In the genomic region with DNA sequence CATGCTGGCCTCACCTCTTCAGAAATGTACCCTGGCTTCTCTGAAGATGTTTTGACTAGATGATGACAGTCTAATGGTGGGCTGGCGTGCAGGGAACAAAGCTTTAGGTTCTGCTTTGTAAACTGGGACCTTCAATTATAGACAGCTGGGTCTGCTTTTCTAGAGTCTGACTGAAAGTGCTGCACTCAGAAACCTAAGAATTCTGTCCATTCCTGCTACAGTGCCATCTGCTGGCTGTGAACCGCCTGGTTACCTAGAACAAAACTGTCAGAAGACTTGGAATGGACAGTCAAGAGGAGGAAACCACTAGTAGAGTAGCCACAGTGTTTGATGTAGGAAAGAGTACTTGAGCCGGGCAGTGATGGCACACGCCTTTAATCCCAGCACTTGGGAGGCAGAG, we compare ENCODE assay signal across 8 mouse cellular contexts. TPM values are rescaled to one million over a fixed set of nuclear protein-coding genes. Genes with fewer than 3 reads are reported as not detected.
DNase-seq lines count a peak whose midpoint lies in the region; ATAC-seq and TF ChIP-seq lines count a peak whose summit lies in the region.

No protein-coding gene starts in this region.

- H3K9ac ChIP-seq in hindbrain, embryonic 11.5 days (ENCODE audit: low read depth, low read length), result no peak overlapping the region

- TF ChIP-seq CTCF in Patski (IDR thresholded peaks at IDR 0.05), result no peak

- H3K4me3 ChIP-seq in hindbrain, embryonic 11.5 days (ENCODE audit: low read depth, low read length), result no peak overlapping the region

- 13% methylated on average over 4 of the region's 4 CpGs for WGBS in hindbrain, embryonic 11.5 days

- H3K9me3 ChIP-seq in hindbrain, embryonic 11.5 days (ENCODE audit: control insufficient read depth, low read length), result no peaks in the 10 kb centered on the region

- H3K27ac ChIP-seq in hindbrain, embryonic 11.5 days (ENCODE audit: low read depth, low read length), result peak overlapping the region; percentile 75; the same call in 1 of the 2 replicates

- ATAC-seq in Patski, result peak; percentile 40
- ATAC-seq in hindbrain, embryonic 11.5 days (ENCODE audit: low FRiP score), result no peak

- in situ Hi-C loops in Patski (cut with MboI; ENCODE audit: low pct_unique_long_range_greater_than_20kb), result loop anchor here (5.0 kb wide), 2 partner anchors 161 to 286 kb away; no protein-coding TSS in a partner anchor

- peak overlapping the region; percentile 59 for H3K4me2 ChIP-seq in hindbrain, embryonic 11.5 days (replicated peaks; ENCODE audit: low read depth, low read length)

- POLR2A ChIA-PET in Patski (lab: Charles Lee), result interaction anchor here (0.6 to 2.1 kb wide), 5 partner anchors 12 to 173 kb away, joined by 3 to 4 read pairs (median 4); no protein-coding TSS in a partner anchor

- DNase-seq in Patski (ENCODE audit: low read depth, low spot score), result peak; percentile 75
- DNase-seq in cerebellum, adult 9-11 months, result peak; percentile 77
- DNase-seq in frontal cortex, adult 2 months (ENCODE audit: extremely low spot score in 1 of 2, low spot score in 1 of 2), result peak; percentile 64 to 89
- peak; percentile 87 for DNase-seq in hindbrain, embryonic 11.5 days (ENCODE audit: low spot score)
- peak; percentile 79 to 82 for DNase-seq in layer of hippocampus, postnatal 10 days (ENCODE audit: low spot score in 2 of 2)
- DNase-seq in lung, postnatal 10 days, result peak; percentile 93
- DNase-seq in ovary, postnatal 14 days (ENCODE audit: low spot score), result peak; percentile 63
- peak; percentile 69 to 80 for DNase-seq in thymus, postnatal 10 days (ENCODE audit: low spot score in 2 of 2)

- H3K27me3 ChIP-seq in Patski, result no peaks in the 10 kb centered on the region
- H3K27me3 ChIP-seq in hindbrain, embryonic 11.5 days (ENCODE audit: control insufficient read depth, insufficient read depth, low read length), result no peaks in the 10 kb centered on the region

- CTCF ChIA-PET in Patski (lab: Charles Lee), result interaction anchor here (0.7 to 3.0 kb wide), 26 partner anchors 8 to 181 kb away, joined by 3 to 14 read pairs (median 4); a partner anchor contains a TSS

- H3K4me1 ChIP-seq in hindbrain, embryonic 11.5 days (replicated peaks; ENCODE audit: control insufficient read depth, insufficient read depth, low read length), result no peaks in the 10 kb centered on the region

- no peaks in the 10 kb centered on the region for H3K36me3 ChIP-seq in hindbrain, embryonic 11.5 days (ENCODE audit: control insufficient read depth, insufficient read depth, low read length)

RNA-seq across cellular contexts. Expression of a gene that starts 1.0 kb away (rescaled TPM):
- 82.3 TPM for polyA plus RNA-seq in Patski (2021)
- 18.2 and 18.5 TPM in 2 replicates for polyA plus RNA-seq in frontal cortex, adult 2 months (2012; rRNA removed)
- 54.0 and 57.4 TPM in 2 replicates for polyA plus RNA-seq in hindbrain, embryonic 11.5 days (2014; fragmentation: Nextera tagmentation; extraction: Ambion mirVana)
- total RNA-seq in layer of hippocampus, postnatal 10 days (2021), result 10 to 100 TPM; 43.3 to 43.8 TPM

RNA-seq across cellular contexts. Expression of a gene that starts 8.2 kb away (rescaled TPM):
- 44.7 TPM for polyA plus RNA-seq in Patski (2021)
- polyA plus RNA-seq in frontal cortex, adult 2 months (2012; rRNA removed), result 35.3 and 40.0 TPM in 2 replicates
- polyA plus RNA-seq in hindbrain, embryonic 11.5 days (2014; fragmentation: Nextera tagmentation; extraction: Ambion mirVana), result 84.8 and 88.2 TPM in 2 replicates
- total RNA-seq in layer of hippocampus, postnatal 10 days (2021), result 10 to 100 TPM; 33.1 to 33.2 TPM

RNA-seq across cellular contexts. Expression of a gene that starts 27.0 kb away (rescaled TPM):
- polyA plus RNA-seq in Patski (2021), result 0.17 TPM
- polyA plus RNA-seq in frontal cortex, adult 2 months (2012; rRNA removed), result 20.0 and 21.7 TPM in 2 replicates
- 3.0 and 3.5 TPM in 2 replicates for polyA plus RNA-seq in hindbrain, embryonic 11.5 days (2014; fragmentation: Nextera tagmentation; extraction: Ambion mirVana)
- total RNA-seq in layer of hippocampus, postnatal 10 days (2021), result 10 to 100 TPM; 16.8 to 22.0 TPM

RNA-seq across cellular contexts. Expression of a gene that starts 27.8 kb away (rescaled TPM):
- polyA plus RNA-seq in Patski (2021), result 25.7 TPM
- polyA plus RNA-seq in frontal cortex, adult 2 months (2012; rRNA removed), result 58.7 and 71.0 TPM in 2 replicates
- 50.4 and 55.2 TPM in 2 replicates for polyA plus RNA-seq in hindbrain, embryonic 11.5 days (2014; fragmentation: Nextera tagmentation; extraction: Ambion mirVana)
- 100 to 1,000 TPM; 130 to 141 TPM for total RNA-seq in layer of hippocampus, postnatal 10 days (2021)

RNA-seq across cellular contexts. Expression of a gene that starts 29.4 kb away (rescaled TPM):
- 3.6 TPM for polyA plus RNA-seq in Patski (2021)
- 1.2 and 1.4 TPM in 2 replicates for polyA plus RNA-seq in frontal cortex, adult 2 months (2012; rRNA removed)
- 0.68 and 1.6 TPM in 2 replicates for polyA plus RNA-seq in hindbrain, embryonic 11.5 days (2014; fragmentation: Nextera tagmentation; extraction: Ambion mirVana)
- 1 to 10 TPM; 2.1 to 2.7 TPM for total RNA-seq in layer of hippocampus, postnatal 10 days (2021)
